Comparison of ENCODE assay signal across 8 mouse cellular contexts in the genomic region with DNA sequence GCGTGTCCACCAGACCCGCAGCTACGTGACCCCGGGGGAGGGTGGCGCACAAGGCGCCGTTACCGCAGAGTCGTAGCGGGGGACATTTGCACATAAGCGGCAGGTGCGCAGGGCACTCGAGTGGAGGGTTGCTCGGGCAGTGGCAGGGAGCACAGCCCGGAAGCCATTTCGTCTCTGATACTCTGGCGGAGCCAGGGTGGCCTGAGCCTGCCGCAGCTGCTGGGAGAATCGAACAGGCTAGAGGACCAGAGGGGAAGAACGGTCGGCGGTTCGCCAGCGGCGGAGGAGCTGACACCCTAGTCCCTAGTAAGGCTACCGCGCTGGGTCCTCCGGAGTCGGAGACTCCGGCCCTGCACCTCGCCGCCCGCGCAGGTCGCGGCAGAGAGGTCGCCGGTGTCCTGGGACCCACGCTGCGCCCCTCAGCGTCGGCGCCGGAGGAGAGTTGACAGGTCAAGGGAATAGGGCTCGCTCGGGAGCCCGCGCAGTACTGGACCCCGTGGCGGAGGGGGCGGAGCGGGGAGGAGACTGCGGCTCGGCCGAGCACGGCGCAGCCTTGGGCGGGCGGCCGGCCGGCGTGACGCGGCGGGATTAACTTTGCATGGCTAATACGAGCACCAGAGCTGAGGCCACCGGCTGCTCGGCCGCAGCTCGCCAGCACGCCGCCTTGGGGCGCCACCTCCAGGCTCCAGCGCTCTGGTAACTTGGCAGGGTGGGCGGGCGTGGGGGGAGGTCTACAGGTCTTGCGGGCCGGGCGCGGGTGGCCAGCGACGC. TPM values are rescaled to one million over a fixed set of nuclear protein-coding genes. Genes with fewer than 3 reads are reported as not detected.
DNase-seq lines count a peak whose midpoint lies in the region.

No protein-coding gene starts in this region.

- H3K27me3 ChIP-seq in embryonic facial prominence, embryonic 10.5 days (replicated peaks; ENCODE audit: low read depth, poor library complexity, severe bottlenecking), result peaks cover 46% of the 10 kb centered on the region
- peaks cover 32% of the 10 kb centered on the region for H3K27me3 ChIP-seq in midbrain, embryonic 10.5 days (ENCODE audit: low read depth, poor library complexity, severe bottlenecking)

- H3K4me3 ChIP-seq in embryonic facial prominence, embryonic 10.5 days, result peak overlapping the region; percentile 75
- H3K4me3 ChIP-seq in midbrain, embryonic 10.5 days, result peak overlapping the region; percentile 73

- intact Hi-C loops in left cerebral cortex, postnatal 4 days (cut with DNase I), result loop anchor here (5.0 to 10.0 kb wide), 2 partner anchors 254 to 258 kb away; no protein-coding TSS in a partner anchor

- peaks cover 22% of the 10 kb centered on the region for H3K4me1 ChIP-seq in embryonic facial prominence, embryonic 10.5 days
- H3K4me1 ChIP-seq in midbrain, embryonic 10.5 days, result peaks cover 27% of the 10 kb centered on the region

- H3K36me3 ChIP-seq in embryonic facial prominence, embryonic 10.5 days (replicated peaks), result no peaks in the 10 kb centered on the region
- no peaks in the 10 kb centered on the region for H3K36me3 ChIP-seq in midbrain, embryonic 10.5 days

- under 1% methylated on average over 82 of the region's 82 CpGs for WGBS in embryonic facial prominence, embryonic 10.5 days
- under 1% methylated on average over 75 of the region's 82 CpGs for WGBS in midbrain, embryonic 10.5 days

- peak overlapping the region; percentile 61 for H3K27ac ChIP-seq in embryonic facial prominence, embryonic 10.5 days (replicated peaks)
- peak overlapping the region; percentile 78 for H3K27ac ChIP-seq in midbrain, embryonic 10.5 days (replicated peaks)

- peak; percentile 96 for DNase-seq in adrenal gland, adult 2 months
- peak; percentile 86 for DNase-seq in embryonic facial prominence, embryonic 10.5 days (ENCODE audit: low spot score)
- DNase-seq in heart, adult 18-20 months, result peak; percentile 89 to 92
- peak; percentile 92 for DNase-seq in kidney, adult 18-20 months
- peak; percentile 77 for DNase-seq in left cerebral cortex, postnatal 4 days
- DNase-seq in midbrain, embryonic 10.5 days (ENCODE audit: low spot score), result peak; percentile 89
- peak; percentile 67 to 68 for DNase-seq in right cerebral cortex, postnatal 36 days (ENCODE audit: low spot score in 2 of 2)
- DNase-seq in urinary bladder, postnatal 4 days (ENCODE audit: low spot score in 2 of 2), result peak; percentile 69 to 77

- no peaks in the 10 kb centered on the region for H3K9me3 ChIP-seq in embryonic facial prominence, embryonic 10.5 days
- no peaks in the 10 kb centered on the region for H3K9me3 ChIP-seq in midbrain, embryonic 10.5 days (replicated peaks)

RNA-seq across cellular contexts. Expression of a gene that starts 0.5 kb away (rescaled TPM):
- total RNA-seq in adrenal gland, adult 2 months (2021), result 100 to 1,000 TPM in 1 of 2 experiments, 10 to 100 TPM in 1; 51.3 to 131 TPM
- polyA plus RNA-seq in adrenal gland, adult 2 months (2012; rRNA removed), result 8.9 and 16.5 TPM in 2 replicates
- polyA plus RNA-seq in embryonic facial prominence, embryonic 10.5 days (2016; fragmentation: Nextera tagmentation; extraction: Ambion mirVana), result 1.2 and 1.5 TPM in 2 replicates
- 10 to 100 TPM; 21.9 to 29.7 TPM for total RNA-seq in heart, adult 18-20 months (2021)
- total RNA-seq in left cerebral cortex, postnatal 4 days (2021), result 10 to 100 TPM; 29.2 to 31.4 TPM
- 1.1 and 1.3 TPM in 2 replicates for polyA plus RNA-seq in midbrain, embryonic 10.5 days (2016; fragmentation: Nextera tagmentation; extraction: Ambion mirVana)

Comparison
In these comparisons a context has a peak if more than half of its experiments do, and no peak if none do; other contexts are left out.
1. Peak in every context shown above with its lines: DNase-seq, H3K4me3 ChIP-seq and H3K27ac ChIP-seq.